Mouse (Mus musculus) urinary bladder, postnatal 14 days (tissue): ENCODE data around the gene Nol6.

Experiments used
- DNase-seq: peaks from one replicate; pipeline ENCODE4 v3.0.0; 2021; ENCODE audit warnings: low spot score

Gene Nol6

DNA sequence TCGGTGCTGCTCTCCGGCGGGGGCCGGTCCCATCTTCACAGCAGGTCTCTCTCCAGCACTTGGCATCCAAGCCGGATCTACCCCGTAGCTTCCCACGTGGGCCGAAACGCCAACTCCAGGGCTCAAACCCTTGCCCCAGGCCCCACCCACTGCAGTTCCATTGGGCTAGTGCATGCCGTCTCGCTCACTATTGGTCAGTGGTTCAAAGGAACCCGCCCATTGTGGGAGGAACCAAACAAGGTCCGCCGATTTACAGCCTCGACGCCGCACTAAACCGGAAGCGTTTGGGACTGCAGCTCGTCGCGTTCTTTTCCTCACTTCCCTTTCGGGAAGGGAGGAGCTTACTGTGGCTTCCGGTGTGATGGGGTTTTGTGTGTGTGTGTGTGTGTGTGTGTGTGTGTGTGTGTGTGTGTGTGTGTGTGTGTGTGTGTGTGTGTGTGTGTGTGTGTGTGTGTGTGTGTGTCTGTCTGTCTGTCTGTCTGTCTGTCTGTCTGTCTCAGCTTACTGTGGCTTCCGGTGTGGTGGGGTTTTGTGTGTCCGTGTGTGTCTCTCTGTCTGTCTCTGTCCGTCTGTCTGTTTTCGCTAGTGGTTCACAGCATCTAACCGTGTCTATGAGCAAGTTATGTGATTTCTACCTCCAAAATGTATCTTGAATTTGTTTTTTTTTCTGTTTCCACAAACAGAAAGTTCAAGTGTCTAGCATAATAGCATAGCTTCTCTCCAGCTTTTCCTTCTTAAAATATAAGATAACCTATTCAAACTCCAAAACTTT lies at the start of gene Nol6:
Gene Nol6 (minus strand): TSS at position 276 of the 772 bp plus-strand sequence.
- peak; percentile 99 for DNase-seq

- no peak for DNase-seq
Measured at GRCm38 (mm10) chr4:41170970-41171369, 46.7 kb upstream of the Nol6 start.

GRCm38 (mm10) chr4:41165693-41166475 lies 41.6 kb upstream of the Nol6 start:
- DNase-seq: peak; percentile 80

GRCm38 (mm10) chr4:41164974-41165373 lies 40.7 kb upstream of the Nol6 start:
- DNase-seq: no peak

GRCm38 (mm10) chr4:41161232-41161631 lies 37.0 kb upstream of the Nol6 start:
- DNase-seq: no peak

DNA sequence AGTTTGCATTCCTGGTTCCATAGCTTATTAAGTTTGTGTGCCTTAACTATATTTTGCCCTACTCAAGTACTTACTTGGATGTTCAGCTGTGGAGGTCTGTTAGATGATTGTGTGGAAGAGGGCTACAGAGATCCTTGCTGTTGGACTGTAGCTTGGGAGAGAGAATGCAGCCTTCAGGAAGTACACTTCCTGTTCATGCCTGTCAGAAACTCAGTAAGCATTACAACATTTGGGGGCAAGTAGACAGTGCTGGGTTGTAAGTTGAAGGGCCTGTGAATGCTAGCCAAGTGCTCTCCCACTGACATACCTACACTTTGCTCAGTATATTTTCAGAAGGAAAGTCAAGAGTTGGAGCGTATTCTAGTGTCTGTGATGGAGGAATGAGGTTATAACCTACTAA lies 34.0 kb upstream of the Nol6 start:
- DNase-seq: no peak

DNA sequence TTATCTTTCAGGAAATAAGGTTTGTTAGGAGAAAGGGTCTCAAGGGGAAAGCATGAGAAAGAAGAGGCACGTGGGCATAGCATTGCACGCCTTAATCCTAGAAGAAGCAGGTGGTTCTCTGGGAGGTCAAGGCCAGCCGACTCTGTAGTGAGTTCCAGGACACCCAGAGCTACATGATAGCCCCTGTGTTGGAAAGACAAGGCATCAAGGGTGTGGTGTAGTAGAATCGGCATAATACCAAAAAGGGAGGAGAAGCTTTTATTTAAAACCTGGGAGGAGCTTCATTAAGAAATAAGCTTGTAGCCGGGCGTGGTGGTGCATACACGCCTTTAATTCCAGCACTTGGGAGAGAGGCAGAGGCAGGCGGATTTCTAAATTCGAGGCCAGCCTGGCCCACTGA lies 32.7 kb upstream of the Nol6 start:
- DNase-seq: no peak

- peak; percentile 11 for DNase-seq
Measured at GRCm38 (mm10) chr4:41153146-41153545, 28.9 kb upstream of the Nol6 start.

DNA sequence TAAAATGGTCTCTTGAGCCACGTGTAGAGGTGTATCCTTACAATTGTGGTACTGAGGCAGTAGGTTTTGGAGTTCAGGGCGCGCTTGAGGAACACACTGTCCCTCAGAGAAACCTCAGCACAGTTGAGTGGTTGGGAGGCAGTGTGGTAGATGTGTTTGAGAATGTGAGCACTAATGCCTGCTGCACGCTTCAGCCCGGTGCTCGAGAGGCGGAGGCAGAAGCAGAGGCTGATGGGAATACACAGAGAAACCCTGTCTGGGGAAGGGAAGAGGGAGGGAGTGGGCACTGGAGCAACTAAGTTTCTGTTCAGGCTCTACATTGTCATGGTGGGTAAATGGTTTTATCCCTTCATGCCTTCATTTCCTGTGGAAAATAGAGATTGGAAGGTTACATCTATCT lies 26.9 kb upstream of the Nol6 start:
- no peak for DNase-seq

DNA sequence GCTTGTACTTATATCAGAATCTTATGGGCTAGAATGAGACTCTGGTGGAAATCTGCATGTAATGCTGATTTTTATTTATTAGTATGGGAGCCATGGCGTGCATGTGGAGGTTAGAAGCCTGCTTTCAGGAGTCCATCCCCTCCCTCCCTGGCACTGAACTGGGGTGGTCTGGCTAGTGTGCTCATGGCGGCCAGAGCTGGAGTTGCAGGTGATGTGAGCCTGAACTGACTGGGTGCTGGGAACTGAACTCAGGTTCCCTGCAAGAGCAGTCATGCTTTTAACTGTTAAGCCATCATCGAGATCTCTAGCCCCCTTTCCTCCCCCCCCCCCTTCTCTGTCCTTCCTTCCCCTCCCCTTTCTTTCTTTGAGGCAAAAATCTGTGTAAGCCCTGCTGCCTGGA lies 25.6 kb upstream of the Nol6 start:
- DNase-seq: no peak

DNA sequence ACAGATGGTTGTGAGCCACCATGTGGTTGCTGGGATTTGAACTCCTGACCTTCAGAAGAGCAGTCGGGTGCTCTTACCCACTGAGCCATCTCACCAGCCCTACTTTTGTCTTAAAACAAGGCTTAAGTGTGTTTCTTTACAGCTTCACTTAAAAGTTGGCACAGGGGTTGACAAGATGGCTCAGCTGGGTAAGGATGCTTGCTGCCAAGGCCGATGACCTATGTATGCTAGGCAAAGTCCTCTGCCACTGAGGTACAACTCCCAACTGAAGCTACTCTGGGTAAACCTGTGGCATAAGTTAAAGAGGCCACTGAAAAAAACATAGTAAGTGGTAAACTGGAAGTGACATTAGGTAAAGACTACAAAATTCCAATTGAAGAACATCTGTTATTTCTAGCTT lies 18.3 kb upstream of the Nol6 start:
- DNase-seq: no peak

- no peak for DNase-seq
Measured at GRCm38 (mm10) chr4:41140174-41140875, 16.1 kb upstream of the Nol6 start.

DNA sequence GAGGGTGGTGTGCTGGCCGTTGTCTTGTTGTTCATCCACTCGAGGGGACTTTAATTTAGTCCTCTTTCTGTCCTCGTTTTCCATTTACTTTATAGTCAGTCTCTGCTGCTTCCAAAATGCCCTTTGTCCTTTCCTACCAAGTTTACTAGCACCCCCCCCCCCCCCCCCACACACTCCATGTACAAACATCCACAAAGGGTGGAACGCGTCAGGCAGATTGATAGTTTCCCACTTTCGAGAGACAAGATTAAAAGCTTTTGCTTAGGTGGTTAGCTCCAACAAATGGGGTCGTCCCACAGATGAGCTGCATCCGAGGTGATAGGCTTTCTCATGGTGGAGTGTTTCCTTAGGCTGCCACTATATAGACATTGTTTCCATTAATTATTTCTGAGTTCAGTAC lies 12.6 kb upstream of the Nol6 start:
- no peak for DNase-seq

DNA sequence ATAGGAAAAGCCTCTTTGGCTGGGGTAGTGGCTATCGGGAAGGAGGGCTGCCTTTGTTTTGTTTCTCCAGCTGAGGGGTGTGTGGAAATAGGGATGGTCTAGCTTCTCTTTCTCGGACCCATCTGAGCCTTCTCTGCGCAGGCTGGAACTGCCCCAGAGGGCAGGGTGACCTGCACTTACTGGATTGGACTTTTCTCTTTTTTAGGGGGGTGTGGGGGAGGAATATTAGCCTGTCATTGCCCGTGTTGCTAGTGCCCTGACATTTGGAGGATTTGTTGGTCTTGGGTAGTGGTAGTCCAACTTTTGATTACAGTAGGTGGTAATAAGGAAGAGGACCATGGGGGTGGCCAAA lies 12.2 kb upstream of the Nol6 start:
- no peak for DNase-seq

DNA sequence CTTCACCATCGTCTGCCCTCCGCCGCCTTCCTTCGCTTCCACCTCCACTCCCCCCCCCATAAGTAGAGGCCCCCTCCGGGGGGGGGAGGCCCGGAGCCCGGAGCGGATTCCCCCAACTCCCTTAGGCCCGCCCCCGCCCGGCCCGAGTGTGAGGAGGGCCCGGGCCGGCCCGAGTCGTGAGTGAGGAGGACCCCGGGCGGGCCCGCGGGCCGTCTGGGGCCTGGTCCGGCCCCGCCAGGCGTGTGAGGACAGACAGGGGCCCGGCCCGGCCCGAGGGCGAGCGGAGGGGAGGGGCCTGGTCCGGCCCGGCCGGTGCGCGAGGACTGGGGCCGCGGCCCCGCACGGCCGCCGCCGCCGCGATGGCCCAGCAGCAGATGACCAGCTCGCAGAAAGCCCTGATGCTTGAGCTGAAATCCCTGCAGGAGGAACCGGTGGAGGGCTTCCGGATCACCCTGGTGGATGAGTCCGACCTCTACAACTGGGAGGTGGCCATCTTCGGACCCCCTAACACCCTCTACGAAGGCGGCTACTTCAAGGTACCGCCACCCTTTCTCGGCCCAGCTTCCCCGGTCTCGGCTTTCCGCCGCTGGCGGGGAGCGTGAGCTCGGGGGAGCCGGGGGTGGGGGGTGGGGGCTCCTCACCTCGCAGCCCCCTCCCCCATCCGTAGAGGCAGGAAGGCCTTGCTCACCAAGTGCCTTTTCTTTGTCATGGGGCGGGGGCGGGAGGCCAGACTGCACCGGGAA lies 11.6 kb upstream of the Nol6 start, which contains the start of gene Ube2r2:
Gene Ube2r2 (plus strand): TSS at position 33 of the 743 bp plus-strand sequence.
- DNase-seq: peak; percentile 62

DNA sequence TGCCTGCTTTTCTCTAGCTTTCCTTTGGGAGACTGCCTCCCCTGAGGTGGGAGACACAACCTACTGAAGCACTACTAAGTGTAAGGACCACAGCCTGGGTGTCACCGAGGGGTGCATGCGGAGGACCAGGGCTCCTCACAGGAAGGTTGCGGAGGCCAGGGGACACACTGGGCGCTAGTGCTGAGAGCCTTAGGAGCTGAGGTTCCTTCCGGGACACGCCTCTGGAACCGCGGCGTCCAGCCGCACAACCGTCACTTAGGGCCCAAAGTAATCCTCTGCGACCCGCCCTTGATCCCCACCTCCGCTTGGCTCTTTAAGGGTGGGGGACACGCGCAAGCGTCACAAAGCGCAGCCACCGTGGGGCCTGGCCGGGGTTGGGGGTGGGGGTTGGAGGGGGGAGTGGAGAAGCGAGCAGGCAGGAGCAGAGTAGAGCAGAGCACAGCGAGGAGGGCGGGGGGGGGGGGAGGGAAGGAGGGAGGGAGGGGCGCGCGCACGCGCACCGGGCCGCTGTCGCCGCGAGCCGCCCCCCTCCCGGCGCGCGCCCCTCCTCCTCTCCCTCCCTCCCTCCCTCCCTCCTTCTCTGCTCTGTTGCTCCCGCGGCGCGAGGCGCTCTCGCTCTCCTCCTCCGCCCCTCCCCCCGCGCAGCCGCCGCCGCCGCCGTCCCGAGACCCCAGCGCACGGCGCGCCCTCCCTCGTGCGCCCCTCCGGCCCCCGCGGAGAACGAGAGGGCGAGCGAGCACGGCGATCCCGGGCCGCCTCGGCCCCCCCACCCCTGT lies 10.9 kb upstream of the Nol6 start:
- peak; percentile 78 for DNase-seq

GRCm38 (mm10) chr4:41133529-41134291 lies 9.5 kb upstream of the Nol6 start:
- DNase-seq: no peak

DNA sequence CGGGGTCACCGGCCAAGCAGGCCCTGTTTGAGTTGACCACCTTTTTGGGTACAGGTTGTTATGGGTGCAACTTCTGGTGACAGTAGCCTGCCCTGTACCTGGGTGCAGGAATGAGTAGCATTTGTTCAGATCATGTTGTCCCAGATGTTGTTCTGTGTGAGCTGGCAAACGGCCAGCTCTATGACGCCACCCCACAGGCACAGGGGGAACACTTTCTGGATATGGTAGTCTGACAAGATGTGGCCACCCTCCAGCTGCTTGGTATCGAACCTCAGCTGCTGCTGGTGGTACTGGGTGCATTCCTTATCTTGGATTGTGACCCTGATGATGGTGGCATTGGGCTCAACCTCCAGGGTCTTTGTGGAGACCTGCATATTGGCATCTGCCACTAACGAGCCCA lies 8.2 kb upstream of the Nol6 start:
- DNase-seq: no peak

- no peak for DNase-seq
Measured at GRCm38 (mm10) chr4:41129836-41130235, 5.6 kb upstream of the Nol6 start.

- peak; percentile 68 for DNase-seq
Measured at GRCm38 (mm10) chr4:41129406-41129805, 5.2 kb upstream of the Nol6 start.
